Mouse (Mus musculus): ENCODE results near the gene Radil. TPM values are rescaled to one million over a fixed set of nuclear protein-coding genes. Genes with fewer than 3 reads are reported as not detected.

Gene Radil
- total and polyA plus RNA-seq, 3 experiments = 1.7 to 2.3 (median 2.2) TPM

- under 1% methylated on average over 18 of the region's 19 CpGs for WGBS
- peak; percentile 78 for TF ChIP-seq EP300 (IDR thresholded peaks at IDR 0.05; ENCODE audit: insufficient read depth, low read depth, low read length)
- peak; percentile 23; the same call in 1 of the 2 replicates for TF ChIP-seq CTCF (IDR thresholded peaks at IDR 0.05)
- 0 out of 2 replicates have a peak, but pooled peaks have one; percentile 35 for TF ChIP-seq POLR2A (IDR thresholded peaks at IDR 0.05; ENCODE audit: insufficient read depth, low read depth, low read length)
- DNase-seq = peak; percentile 93 to 98
- H3K27me3 ChIP-seq (ENCODE audit: control insufficient read depth, insufficient read depth, low read length) = no peaks in the 10 kb centered on the region
- peaks cover 22% of the 10 kb centered on the region for H3K4me1 ChIP-seq (ENCODE audit: control insufficient read depth, insufficient read depth, low read length)
- intact Hi-C loops (cut with DNase I) = loop anchor here (1.0 to 2.0 kb wide), 4 partner anchors 16 to 73 kb away; partner anchors contain the start of gene Ap5z1
- H3K4me3 ChIP-seq = peak overlapping the region; percentile 49
- peaks cover 5% of the 10 kb centered on the region for H3K79me2 ChIP-seq (replicated peaks; ENCODE audit: control insufficient read depth, insufficient read depth, low read length)
- no peaks in the 10 kb centered on the region; the same call in 1 of the 2 replicates for H3K36me3 ChIP-seq (ENCODE audit: control insufficient read depth, insufficient read depth, low read length)
- H3K27ac ChIP-seq = peak overlapping the region; percentile 92
- peak overlapping the region; percentile 50 for H3K9ac ChIP-seq (ENCODE audit: low read depth, low read length)
Measured at GRCm38 (mm10) chr5:142440451-142441147, 110.3 kb downstream of the Radil start.

GRCm38 (mm10) chr5:142439911-142440432, 110.9 kb downstream of the Radil start:
- Histone ChIP-seq H3K9ac (ENCODE audit: low read depth, low read length) (peak overlapping the region; percentile 53), H3K4me3 (peak overlapping the region; percentile 49), H3K27ac (peak overlapping the region; percentile 92), H3K4me1 (ENCODE audit: control insufficient read depth, insufficient read depth, low read length) (peaks cover 22% of the 10 kb centered on the region), H3K36me3 (ENCODE audit: control insufficient read depth, insufficient read depth, low read length) (no peaks in the 10 kb centered on the region; the same call in 1 of the 2 replicates), H3K79me2 (replicated peaks; ENCODE audit: control insufficient read depth, insufficient read depth, low read length) (peaks cover 5% of the 10 kb centered on the region), H3K27me3 (ENCODE audit: control insufficient read depth, insufficient read depth, low read length) (no peaks in the 10 kb centered on the region)
- DNase-seq = no peak
- WGBS = 5% methylated on average over 12 of the region's 12 CpGs
- intact Hi-C loops (cut with DNase I) = loop anchor here (1.0 to 2.0 kb wide), 4 partner anchors 15 to 73 kb away; partner anchors contain the start of gene Ap5z1
- TF ChIP-seq POLR2A (IDR thresholded peaks at IDR 0.05; ENCODE audit: insufficient read depth, low read depth, low read length) (no peak; the same call in 1 of the 2 replicates), EP300 (IDR thresholded peaks at IDR 0.05; ENCODE audit: insufficient read depth, low read depth, low read length) (no peak), CTCF (IDR thresholded peaks at IDR 0.05) (no peak)

GRCm38 (mm10) chr5:142438380-142438938, 112.4 kb downstream of the Radil start:
- Histone ChIP-seq H3K27me3 (ENCODE audit: control insufficient read depth, insufficient read depth, low read length) (no peaks in the 10 kb centered on the region), H3K9ac (ENCODE audit: low read depth, low read length) (no peak overlapping the region), H3K4me1 (ENCODE audit: control insufficient read depth, insufficient read depth, low read length) (peaks cover 18% of the 10 kb centered on the region), H3K36me3 (ENCODE audit: control insufficient read depth, insufficient read depth, low read length) (no peaks in the 10 kb centered on the region), H3K79me2 (replicated peaks; ENCODE audit: control insufficient read depth, insufficient read depth, low read length) (peaks cover 5% of the 10 kb centered on the region), H3K4me3 (no peak overlapping the region), H3K27ac (no peak overlapping the region; the same call in 1 of the 2 replicates)
- 77% methylated on average over 16 of the region's 16 CpGs for WGBS
- TF ChIP-seq CTCF (IDR thresholded peaks at IDR 0.05) (no peak), EP300 (IDR thresholded peaks at IDR 0.05; ENCODE audit: insufficient read depth, low read depth, low read length) (no peak), POLR2A (IDR thresholded peaks at IDR 0.05; ENCODE audit: insufficient read depth, low read depth, low read length) (no peak)
- intact Hi-C loops (cut with DNase I) = no loop called here
- DNase-seq = no peak

- intact Hi-C loops (cut with DNase I) = no loop called here
- Histone ChIP-seq H3K27ac (no peak overlapping the region), H3K79me2 (replicated peaks; ENCODE audit: control insufficient read depth, insufficient read depth, low read length) (peaks cover 7% of the 10 kb centered on the region; the same call in 1 of the 2 replicates), H3K9ac (ENCODE audit: low read depth, low read length) (no peak overlapping the region), H3K36me3 (ENCODE audit: control insufficient read depth, insufficient read depth, low read length) (no peaks in the 10 kb centered on the region), H3K27me3 (ENCODE audit: control insufficient read depth, insufficient read depth, low read length) (no peaks in the 10 kb centered on the region), H3K4me1 (ENCODE audit: control insufficient read depth, insufficient read depth, low read length) (peaks cover 10% of the 10 kb centered on the region), H3K4me3 (no peak overlapping the region)
- no peak for DNase-seq
- 97% methylated on average over 15 of the region's 15 CpGs for WGBS
- TF ChIP-seq CTCF (IDR thresholded peaks at IDR 0.05) = no peak
- no peak for TF ChIP-seq EP300 (IDR thresholded peaks at IDR 0.05; ENCODE audit: insufficient read depth, low read depth, low read length)
Measured at GRCm38 (mm10) chr5:142435736-142436135, 115.2 kb downstream of the Radil start.

Other genes starting within 250 kb of the Radil start
- 10 to 100 TPM; 13.2 to 13.8 TPM for gene Foxk1, start 149.6 kb downstream of the Radil start, total RNA-seq (2021)
- 9.2 and 9.5 TPM in 2 replicates for gene Foxk1, start 149.6 kb downstream of the Radil start, polyA plus RNA-seq (2012; rRNA removed)
- gene Ap5z1, start 87.2 kb downstream of the Radil start, total RNA-seq (2021) = 1 to 10 TPM; 5.4 to 6.4 TPM
- gene Ap5z1, start 87.2 kb downstream of the Radil start, polyA plus RNA-seq (2012; rRNA removed) = 13.0 and 23.6 TPM in 2 replicates
- under 1 TPM in 1 of 2 experiments, not detected in 1; 0.10 TPM for gene Papolb, start 21.0 kb downstream of the Radil start, total RNA-seq (2021)
- 0.04 and 0.09 TPM in 2 replicates for gene Papolb, start 21.0 kb downstream of the Radil start, polyA plus RNA-seq (2012; rRNA removed)
- under 1 TPM; 0.30 to 0.31 TPM for gene Mmd2, start 57.7 kb upstream of the Radil start, total RNA-seq (2021)
- 0.20 and 0.29 TPM in 2 replicates for gene Mmd2, start 57.7 kb upstream of the Radil start, polyA plus RNA-seq (2012; rRNA removed)
- gene Wipi2, start 76.6 kb upstream of the Radil start, total RNA-seq (2021) = 10 to 100 TPM; 33.2 to 43.0 TPM
- gene Wipi2, start 76.6 kb upstream of the Radil start, polyA plus RNA-seq (2012; rRNA removed) = 24.1 and 36.2 TPM in 2 replicates
- under 1 TPM; 0.27 to 0.31 TPM for gene Slc29a4, start 141.4 kb upstream of the Radil start, total RNA-seq (2021)
- gene Slc29a4, start 141.4 kb upstream of the Radil start, polyA plus RNA-seq (2012; rRNA removed) = 0.70 and 0.73 TPM in 2 replicates